Mouse (Mus musculus): Measurements from ENCODE around the gene Eipr1.
"Not testable (repeated sequence)": the region's sequence is repeated elsewhere in the genome, so short reads cannot be mapped to it uniquely, and the experiment has no call there.

DNA sequence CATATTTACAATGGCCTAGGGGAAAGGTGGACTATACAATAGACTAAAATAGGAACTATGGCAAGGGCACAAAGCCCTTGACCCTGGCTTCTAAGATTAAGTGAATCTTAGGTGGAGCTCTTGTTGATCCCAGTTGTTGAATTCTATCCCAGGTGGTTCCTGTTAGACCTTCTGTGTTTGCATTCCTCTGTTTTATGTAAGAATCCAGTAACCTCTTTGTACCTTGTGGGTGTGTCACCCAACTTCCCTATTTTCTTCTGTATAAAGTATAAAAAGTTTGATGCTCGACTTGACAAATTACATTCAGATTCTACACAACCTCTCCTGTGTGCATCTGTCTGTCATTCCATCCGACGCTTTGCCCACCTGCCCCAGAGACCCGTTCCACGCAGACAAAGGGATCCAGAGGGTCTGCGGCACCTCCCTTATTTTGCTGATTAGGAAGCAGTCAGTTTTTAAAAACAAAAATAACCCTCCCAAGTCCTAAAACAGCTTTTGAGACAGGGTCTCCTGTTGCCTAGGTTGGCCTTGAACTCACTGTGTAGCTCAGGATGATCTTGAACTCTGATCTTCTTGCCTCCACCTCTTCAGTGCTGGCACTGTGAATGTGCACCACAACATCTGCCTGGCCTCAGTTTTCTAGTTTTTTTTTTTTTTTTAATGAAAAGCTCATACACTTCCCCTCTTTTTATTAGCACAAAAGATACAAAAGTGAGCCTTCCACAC is 17.9 kb upstream of the Eipr1 start:
- TF ChIP-seq POLR2A (IDR thresholded peaks at IDR 0.05; ENCODE audit: low read depth, low read length); CTCF (IDR thresholded peaks at IDR 0.05; ENCODE audit: extremely low read depth, insufficient read length, insufficient replicate concordance, low read depth, low read length): not testable (repeated sequence)

Measured in small intestine, adult 2 months (tissue).